Comparison of ENCODE assay signal across 8 mouse cellular contexts in genomic region chr9:107279378-107280321, GRCm38 (mm10). TPM values are rescaled to one million over a fixed set of nuclear protein-coding genes. Genes with fewer than 3 reads are reported as not detected.
DNase-seq lines count a peak whose midpoint lies in the region; ATAC-seq lines count a peak whose summit lies in the region.

No protein-coding gene starts in this region.

- peak; percentile 45 for DNase-seq in hindbrain, embryonic 11.5 days (ENCODE audit: low spot score)
- no peak for DNase-seq in hindbrain, embryonic 14.5 days (ENCODE audit: low spot score)
- peak; percentile 49 for DNase-seq in forelimb bud, embryonic 11.5 days (ENCODE audit: low read depth, low spot score)
- DNase-seq in kidney, adult 18-20 months: peak; percentile 40
- DNase-seq in lung, postnatal 14 days: peak; percentile 26
- DNase-seq in thymus, postnatal 36 days: peak; percentile 30 to 48
- DNase-seq in c-Kit-positive CD71-positive TER-119-positive erythroid progenitor cells, embryonic 14.5 days (ENCODE audit: low spot score): no peak
- no peak for DNase-seq in natural killer cell, adult 2 months (ENCODE audit: low spot score in 2 of 2)

- 0 out of 2 replicates have a peak overlapping the region, but pooled peaks have one; percentile 5 for H3K9ac ChIP-seq in hindbrain, embryonic 11.5 days (ENCODE audit: low read depth, low read length)
- no peak overlapping the region; the same call in 1 of the 2 replicates for H3K9ac ChIP-seq in hindbrain, embryonic 14.5 days

- no peak overlapping the region for H3K4me3 ChIP-seq in hindbrain, embryonic 11.5 days (ENCODE audit: low read depth, low read length)
- H3K4me3 ChIP-seq in hindbrain, embryonic 14.5 days (replicated peaks; ENCODE audit: low read length): no peak overlapping the region

- ATAC-seq in hindbrain, embryonic 11.5 days (ENCODE audit: low FRiP score): peak; percentile 64; the same call in 1 of the 2 replicates
- no peak for ATAC-seq in hindbrain, embryonic 14.5 days (ENCODE audit: low FRiP score)

- H3K27me3 ChIP-seq in hindbrain, embryonic 11.5 days (ENCODE audit: control insufficient read depth, insufficient read depth, low read length): no peaks in the 10 kb centered on the region
- H3K27me3 ChIP-seq in hindbrain, embryonic 14.5 days (ENCODE audit: control insufficient read depth, insufficient read depth, low read length): no peaks in the 10 kb centered on the region

- H3K4me2 ChIP-seq in hindbrain, embryonic 11.5 days (replicated peaks; ENCODE audit: low read depth, low read length): no peak overlapping the region; the same call in 1 of the 2 replicates
- no peak overlapping the region; the same call in 1 of the 2 replicates for H3K4me2 ChIP-seq in hindbrain, embryonic 14.5 days (replicated peaks)

- no peaks in the 10 kb centered on the region for H3K4me1 ChIP-seq in hindbrain, embryonic 11.5 days (replicated peaks; ENCODE audit: control insufficient read depth, insufficient read depth, low read length)
- peaks cover 21% of the 10 kb centered on the region for H3K4me1 ChIP-seq in hindbrain, embryonic 14.5 days (replicated peaks; ENCODE audit: control insufficient read depth, insufficient read depth, low read length)

- H3K36me3 ChIP-seq in hindbrain, embryonic 11.5 days (ENCODE audit: control insufficient read depth, insufficient read depth, low read length): no peaks in the 10 kb centered on the region
- H3K36me3 ChIP-seq in hindbrain, embryonic 14.5 days (replicated peaks; ENCODE audit: control insufficient read depth, insufficient read depth): no peaks in the 10 kb centered on the region

- H3K27ac ChIP-seq in hindbrain, embryonic 11.5 days (ENCODE audit: low read depth, low read length): no peak overlapping the region
- H3K27ac ChIP-seq in hindbrain, embryonic 14.5 days: no peak overlapping the region

- 22% methylated on average over 16 of the region's 16 CpGs for WGBS in hindbrain, embryonic 11.5 days
- WGBS in hindbrain, embryonic 14.5 days: 29% methylated on average over 16 of the region's 16 CpGs

- no peaks in the 10 kb centered on the region for H3K9me3 ChIP-seq in hindbrain, embryonic 11.5 days (ENCODE audit: control insufficient read depth, low read length)
- H3K9me3 ChIP-seq in hindbrain, embryonic 14.5 days (ENCODE audit: control insufficient read depth, low read length): no peaks in the 10 kb centered on the region

RNA-seq across cellular contexts. Expression of gene Mapkapk3, which starts 10.0 kb away (rescaled TPM):
- polyA plus RNA-seq in hindbrain, embryonic 11.5 days (2014; fragmentation: Nextera tagmentation; extraction: Ambion mirVana): 2.6 and 3.4 TPM in 2 replicates
- polyA plus RNA-seq in hindbrain, embryonic 14.5 days (2014; fragmentation: Nextera tagmentation; extraction: Ambion mirVana): 1.9 and 2.3 TPM in 2 replicates

RNA-seq across cellular contexts. Expression of gene Cish, which starts 16.2 kb away (rescaled TPM):
- 2.8 and 6.5 TPM in 2 replicates for polyA plus RNA-seq in hindbrain, embryonic 11.5 days (2014; fragmentation: Nextera tagmentation; extraction: Ambion mirVana)
- polyA plus RNA-seq in hindbrain, embryonic 14.5 days (2014; fragmentation: Nextera tagmentation; extraction: Ambion mirVana): 6.0 and 6.7 TPM in 2 replicates

RNA-seq across cellular contexts. Expression of gene Dock3, which starts 47.9 kb away (rescaled TPM):
- polyA plus RNA-seq in hindbrain, embryonic 11.5 days (2014; fragmentation: Nextera tagmentation; extraction: Ambion mirVana): 4.9 and 7.7 TPM in 2 replicates
- polyA plus RNA-seq in hindbrain, embryonic 14.5 days (2014; fragmentation: Nextera tagmentation; extraction: Ambion mirVana): 25.7 and 27.9 TPM in 2 replicates

RNA-seq across cellular contexts. Expression of gene Hemk1, which starts 58.5 kb away (rescaled TPM):
- polyA plus RNA-seq in hindbrain, embryonic 11.5 days (2014; fragmentation: Nextera tagmentation; extraction: Ambion mirVana): 9.7 and 10.8 TPM in 2 replicates
- polyA plus RNA-seq in hindbrain, embryonic 14.5 days (2014; fragmentation: Nextera tagmentation; extraction: Ambion mirVana): 16.7 and 19.1 TPM in 2 replicates

Comparison
In these comparisons a context has a peak if more than half of its experiments do, and no peak if none do; other contexts are left out.
1. DNase-seq: peak in hindbrain, embryonic 11.5 days (single experiment), forelimb bud, embryonic 11.5 days (single experiment), kidney, adult 18-20 months (single experiment), lung, postnatal 14 days (single experiment) and thymus, postnatal 36 days (2 of 2); none in hindbrain, embryonic 14.5 days (single experiment), c-Kit-positive CD71-positive TER-119-positive erythroid progenitor cells, embryonic 14.5 days (single experiment) and natural killer cell, adult 2 months (0 of 2).